Mouse (Mus musculus): ENCODE results near the gene Tcf7l1.

GRCm38 (mm10) chr6:72601732-72602131 is 187.3 kb downstream of the Tcf7l1 start:
- TF ChIP-seq HCFC1 (IDR thresholded peaks at IDR 0.05; ENCODE audit: borderline replicate concordance, insufficient read depth, low read length) (no peak), ZC3H11A (IDR thresholded peaks at IDR 0.05; ENCODE audit: borderline replicate concordance, low read depth, low read length) (no peak), CHD2 (IDR thresholded peaks at IDR 0.05; ENCODE audit: low read depth, low read length) (no peak)
